In genomic region chr2:49741895-49742734, GRCm38 (mm10) we compare ENCODE assay signal across 9 mouse cellular contexts. TPM values are rescaled to one million over a fixed set of nuclear protein-coding genes. Genes with fewer than 3 reads are reported as not detected.
DNase-seq lines count a peak whose midpoint lies in the region; ATAC-seq and TF ChIP-seq lines count a peak whose summit lies in the region.
"Had no signal": no experiment of that assay in that cellular context is flagged by ENCODE, and none has a peak within 500 bp of the region (broad histone marks: within the 10 kb centered on the region; RNA-seq: fewer than 3 reads in every experiment).

No protein-coding gene starts in this region.

- no peak overlapping the region for H3K9ac ChIP-seq in neural tube, embryonic 12.5 days
- H3K9ac ChIP-seq in forebrain, embryonic 15.5 days (replicated peaks), result no peak overlapping the region
- no peak overlapping the region for H3K9ac ChIP-seq in liver, postnatal 0 days (replicated peaks)

- H3K79me2 ChIP-seq in macrophage (ENCODE audit: inconsistent target), result peaks cover 25% of the 10 kb centered on the region

- peak; percentile 26; the same call in 1 of the 2 replicates for ATAC-seq in neural tube, embryonic 12.5 days (ENCODE audit: low FRiP score, low read depth)
- ATAC-seq in forebrain, embryonic 15.5 days (replicated peaks), result peak; percentile 71
- no peak for ATAC-seq in erythroblast, adult 5-6 weeks (replicated peaks; ENCODE audit: low FRiP score, poor library complexity, severe bottlenecking)
- no peak for ATAC-seq in liver, postnatal 0 days
- ATAC-seq: Patski had no signal

- TF ChIP-seq CTCF in liver, postnatal 0 days (IDR thresholded peaks at IDR 0.05; ENCODE audit: low read depth), result no peak

- H3K4me2 ChIP-seq in neural tube, embryonic 12.5 days (replicated peaks), result no peak overlapping the region
- H3K4me2 ChIP-seq in forebrain, embryonic 15.5 days (replicated peaks), result no peak overlapping the region
- no peak overlapping the region for H3K4me2 ChIP-seq in liver, postnatal 0 days (ENCODE audit: low read depth, low read length)

- H3K36me3 ChIP-seq in neural tube, embryonic 12.5 days, result peaks cover 53% of the 10 kb centered on the region
- H3K36me3 ChIP-seq in forebrain, embryonic 15.5 days, result peaks cover 39% of the 10 kb centered on the region; the same call in 1 of the 2 replicates
- no peaks in the 10 kb centered on the region for H3K36me3 ChIP-seq in macrophage (ENCODE audit: inconsistent target)
- no peaks in the 10 kb centered on the region for H3K36me3 ChIP-seq in liver, postnatal 0 days (replicated peaks; ENCODE audit: insufficient read depth, low read length)

- H3K27ac ChIP-seq in neural tube, embryonic 12.5 days, result no peak overlapping the region
- H3K27ac ChIP-seq in forebrain, embryonic 15.5 days (replicated peaks), result peak overlapping the region; percentile 88
- peak overlapping the region; percentile 99 for H3K27ac ChIP-seq in macrophage
- H3K27ac ChIP-seq in liver, postnatal 0 days (ENCODE audit: low read depth), result no peak overlapping the region

- no peak for TF ChIP-seq EP300 in liver, postnatal 0 days (IDR thresholded peaks at IDR 0.05; ENCODE audit: low read depth)

- DNase-seq in neural tube, embryonic 10.5 days (ENCODE audit: extremely low spot score, low spot score), result no peak
- peak; percentile 37 for DNase-seq in thymus, postnatal 4 days
- no peak for DNase-seq in lung, postnatal 4 days
- no peak for DNase-seq in liver, postnatal 0 days

- no peaks in the 10 kb centered on the region for H3K27me3 ChIP-seq in neural tube, embryonic 12.5 days (replicated peaks)
- H3K27me3 ChIP-seq in forebrain, embryonic 15.5 days, result no peaks in the 10 kb centered on the region
- H3K27me3 ChIP-seq in liver, postnatal 0 days (ENCODE audit: insufficient read depth, low read length), result no peaks in the 10 kb centered on the region
- H3K27me3 ChIP-seq: Patski had no signal

- H3K4me1 ChIP-seq in neural tube, embryonic 12.5 days, result peaks cover 38% of the 10 kb centered on the region
- H3K4me1 ChIP-seq in forebrain, embryonic 15.5 days, result peaks cover 43% of the 10 kb centered on the region
- no peaks in the 10 kb centered on the region for H3K4me1 ChIP-seq in liver, postnatal 0 days (ENCODE audit: insufficient read depth)

- no peaks in the 10 kb centered on the region for H3K9me3 ChIP-seq in neural tube, embryonic 12.5 days
- no peaks in the 10 kb centered on the region for H3K9me3 ChIP-seq in forebrain, embryonic 15.5 days
- no peaks in the 10 kb centered on the region for H3K9me3 ChIP-seq in liver, postnatal 0 days (ENCODE audit: low read length)

- no peak overlapping the region for H3K4me3 ChIP-seq in neural tube, embryonic 12.5 days
- no peak overlapping the region for H3K4me3 ChIP-seq in forebrain, embryonic 15.5 days
- no peak overlapping the region for H3K4me3 ChIP-seq in macrophage (ENCODE audit: inconsistent target)
- H3K4me3 ChIP-seq in liver, postnatal 0 days (ENCODE audit: low read depth, low read length), result no peak overlapping the region

- WGBS in neural tube, embryonic 12.5 days, result 65% methylated on average over 16 of the region's 16 CpGs
- WGBS in forebrain, embryonic 15.5 days, result 56% methylated on average over 16 of the region's 16 CpGs
- WGBS in macrophage (ENCODE audit: missing documents), result 77% methylated on average over 15 of the region's 16 CpGs
- 68% methylated on average over 16 of the region's 16 CpGs for WGBS in liver, postnatal 0 days (ENCODE audit: insufficient replicate concordance)

RNA-seq across cellular contexts. Expression of gene Lypd6b, which starts 45.4 kb away (rescaled TPM):
- polyA plus RNA-seq in neural tube, embryonic 12.5 days (2016; fragmentation: Nextera tagmentation; extraction: Ambion mirVana), result 2.6 and 3.1 TPM in 2 replicates
- 10.7 and 11.3 TPM in 2 replicates for polyA plus RNA-seq in forebrain, embryonic 15.5 days (2015; fragmentation: Nextera tagmentation; extraction: Ambion mirVana)
- total RNA-seq in macrophage (2018; cell fraction: chromatin; rRNA removed), result not detected
- not detected for total RNA-seq in macrophage (2018; cell fraction: cytosol; rRNA removed)
- not detected for total RNA-seq in macrophage (2018; cell fraction: nucleus; rRNA removed)
- not detected in 3 replicates for polyA plus RNA-seq in macrophage (2018)
- not detected in 2 replicates for total RNA-seq in erythroblast, adult 5-6 weeks (2015; ENCODE audit: low replicate concordance)
- total RNA-seq in erythroblast, adult 5-6 weeks (2017; ENCODE audit: low replicate concordance), result not detected in 2 replicates
- polyA plus RNA-seq in liver, postnatal 0 days (2015; fragmentation: Nextera tagmentation; extraction: Ambion mirVana), result not detected in 2 replicates

Comparison
In these comparisons a context has a peak if more than half of its experiments do, and no peak if none do; other contexts are left out.
1. ATAC-seq: peak in neural tube, embryonic 12.5 days (single experiment) and forebrain, embryonic 15.5 days (single experiment); none in erythroblast, adult 5-6 weeks (single experiment) and liver, postnatal 0 days (single experiment).
2. H3K27ac ChIP-seq: peak in forebrain, embryonic 15.5 days (single experiment) and macrophage (single experiment); none in neural tube, embryonic 12.5 days (single experiment) and liver, postnatal 0 days (single experiment).